Mouse (Mus musculus): ENCODE measurements around the gene Zcchc4.

DNA sequence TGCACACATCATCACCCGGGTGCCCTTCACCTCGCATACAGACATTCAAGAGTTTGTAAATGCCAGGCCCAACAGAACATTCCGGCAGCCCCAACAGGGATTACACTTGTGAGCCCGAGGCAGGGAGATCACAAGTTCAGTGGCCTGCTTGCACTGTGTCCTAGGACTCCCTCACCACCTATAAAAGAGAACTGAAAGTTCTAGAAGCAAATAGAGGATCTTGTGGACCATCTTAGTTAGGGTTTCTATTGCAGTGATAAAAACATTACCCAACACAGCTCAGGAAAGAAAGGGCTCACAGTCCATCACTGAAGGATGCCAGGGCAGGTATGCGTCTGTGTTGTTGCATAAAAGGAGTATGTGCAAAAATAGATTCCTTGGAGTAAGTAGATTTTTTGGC is 942 bp upstream of the Zcchc4 start:
- TF ChIP-seq CTCF (IDR thresholded peaks at IDR 0.05) (no peak), EP300 (IDR thresholded peaks at IDR 0.05; ENCODE audit: insufficient read depth, low read depth, low read length) (no peak)
